Mouse (Mus musculus) olfactory bulb, adult 2 months (tissue): ENCODE results near the gene Prcd.

ENCODE experiments used
- CTCF ChIP-seq: fragments of 200-500 bp; IDR thresholded peaks from 2 replicates; pipeline ENCODE4 v1.5.1; 2012; ENCODE audit warnings: low read depth, mild to moderate bottlenecking, low read length, moderate library complexity; ENCODE audit not compliant: insufficient read depth
- POLR2A ChIP-seq: fragments of 200-500 bp; IDR thresholded peaks from 2 replicates; pipeline ENCODE4 v1.6.1; 2012; ENCODE audit warnings: mild to moderate bottlenecking, low read depth, low read length, moderate library complexity; ENCODE audit not compliant: insufficient read depth

DNA sequence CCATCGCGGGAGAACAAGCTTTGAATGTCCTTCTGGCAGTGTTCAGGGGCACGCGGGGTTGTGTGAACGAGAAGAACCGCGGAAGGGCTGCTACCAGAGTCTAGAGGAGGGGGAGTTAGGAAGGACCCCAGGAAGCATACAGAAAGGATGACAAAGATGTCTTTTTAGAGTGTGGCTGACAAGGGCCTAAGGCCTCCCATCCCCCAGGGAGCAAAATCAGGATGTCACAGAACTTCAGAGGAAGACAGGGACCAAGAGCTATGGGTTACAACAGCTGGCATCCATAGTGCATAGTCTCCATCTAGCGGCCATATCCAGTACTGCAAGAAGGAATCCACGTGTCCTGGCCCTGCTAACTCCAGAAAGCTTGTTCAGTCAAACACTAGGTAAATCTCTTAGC, 24.6 kb upstream of the Prcd start:
- TF ChIP-seq CTCF: no peak; the same call in 1 of the 2 replicates
- no peak for TF ChIP-seq POLR2A
